Comparison of ENCODE assay signal across 9 mouse cellular contexts in the genomic region with DNA sequence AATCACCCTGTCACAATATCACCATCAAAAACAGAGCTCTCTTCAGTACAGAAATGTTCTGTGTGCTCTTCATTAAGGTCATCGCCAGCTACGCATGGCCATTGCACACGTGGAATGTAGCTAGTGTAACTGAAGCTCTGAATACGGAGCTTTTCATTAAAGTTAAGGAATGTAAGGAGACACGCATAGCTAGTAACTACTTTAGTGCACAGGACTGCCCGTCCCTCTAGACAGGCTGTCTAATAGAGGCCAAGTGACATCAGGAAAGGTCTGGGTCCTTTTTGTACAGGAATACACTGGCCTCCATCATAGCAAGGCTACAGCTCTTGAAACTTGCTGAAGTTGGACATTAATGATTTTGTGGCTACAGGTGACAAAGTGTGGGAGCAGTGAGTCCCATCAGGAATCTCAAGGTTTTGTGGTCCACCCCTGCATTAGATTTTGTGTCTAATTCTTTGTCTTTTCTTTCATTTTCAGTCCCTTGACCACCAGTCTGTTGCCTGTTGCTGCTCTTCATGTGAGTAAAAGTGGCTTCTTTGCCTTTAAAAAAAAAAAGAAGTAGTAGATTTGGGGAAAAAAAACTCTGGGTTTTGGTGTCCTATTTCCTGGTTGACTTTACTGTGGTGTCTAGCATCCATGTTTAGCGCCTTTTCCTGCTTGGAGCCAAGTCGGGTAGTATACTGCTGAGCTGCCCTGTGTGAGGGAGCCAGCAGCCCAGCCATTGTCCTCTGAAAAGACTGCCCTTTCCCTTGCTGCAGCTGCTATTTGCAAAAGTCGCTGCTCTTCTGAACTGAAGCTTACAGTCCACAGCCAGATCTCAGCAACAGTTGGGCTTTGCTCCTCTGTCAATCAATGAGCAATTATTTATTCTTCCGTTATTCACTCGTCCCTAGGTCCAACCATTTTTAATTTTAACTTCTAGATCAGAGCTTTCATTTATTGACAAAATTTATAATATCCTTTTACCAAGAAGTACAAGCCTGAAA.
DNase-seq lines count a peak whose midpoint lies in the region; ATAC-seq and TF ChIP-seq lines count a peak whose summit lies in the region.
"Had no signal": no experiment of that assay in that cellular context is flagged by ENCODE, and none has a peak within 500 bp of the region (broad histone marks: within the 10 kb centered on the region; RNA-seq: fewer than 3 reads in every experiment).

No protein-coding gene starts in this region.

- H3K27ac ChIP-seq in heart, postnatal 0 days (ENCODE audit: low read depth): peak overlapping the region; percentile 56; the same call in 1 of the 2 replicates
- H3K27ac ChIP-seq in kidney, postnatal 0 days: no peak overlapping the region
- H3K27ac ChIP-seq: liver, embryonic 14.5 days had no signal

- TF ChIP-seq EP300 in heart, postnatal 0 days (IDR thresholded peaks at IDR 0.05; ENCODE audit: low read depth): no peak

- peaks cover 21% of the 10 kb centered on the region for H3K4me1 ChIP-seq in heart, postnatal 0 days (ENCODE audit: control insufficient read depth, insufficient read depth)
- H3K4me1 ChIP-seq in kidney, postnatal 0 days (replicated peaks; ENCODE audit: insufficient read depth, low read length): peaks cover 21% of the 10 kb centered on the region; the same call in 1 of the 2 replicates

- ATAC-seq in heart, postnatal 0 days (ENCODE audit: insufficient read depth, low read depth): no peak
- peak; percentile 29; the same call in 1 of the 2 replicates for ATAC-seq in kidney, postnatal 0 days (replicated peaks; ENCODE audit: low FRiP score, low read depth)
- ATAC-seq in megakaryocyte progenitor cell, adult 5-6 weeks (replicated peaks; ENCODE audit: poor library complexity): no peak

- WGBS in heart, postnatal 0 days: 59% methylated on average over 11 of the region's 11 CpGs
- 34% methylated on average over 11 of the region's 11 CpGs for WGBS in kidney, postnatal 0 days

- no peaks in the 10 kb centered on the region for H3K36me3 ChIP-seq in heart, postnatal 0 days (replicated peaks; ENCODE audit: control insufficient read depth, insufficient read depth, low read length)
- H3K36me3 ChIP-seq in kidney, postnatal 0 days (ENCODE audit: insufficient read depth, low read length): no peaks in the 10 kb centered on the region

- no peaks in the 10 kb centered on the region for H3K27me3 ChIP-seq in heart, postnatal 0 days (ENCODE audit: control insufficient read depth, insufficient read depth, low read length)
- H3K27me3 ChIP-seq in kidney, postnatal 0 days (ENCODE audit: insufficient read depth, low read length): no peaks in the 10 kb centered on the region

- H3K4me2 ChIP-seq in heart, postnatal 0 days (ENCODE audit: low read depth, low read length): no peak overlapping the region
- no peak overlapping the region for H3K4me2 ChIP-seq in kidney, postnatal 0 days (ENCODE audit: low read length)

- H3K4me3 ChIP-seq in heart, postnatal 0 days (ENCODE audit: low read depth, low read length): no peak overlapping the region
- H3K4me3 ChIP-seq in kidney, postnatal 0 days (replicated peaks; ENCODE audit: low read depth, low read length): no peak overlapping the region

- no peak overlapping the region for H3K9ac ChIP-seq in heart, postnatal 0 days (replicated peaks; ENCODE audit: low read depth, low read length)
- H3K9ac ChIP-seq in kidney, postnatal 0 days (ENCODE audit: low read depth, low read length): no peak overlapping the region
- H3K9ac ChIP-seq: liver, embryonic 14.5 days had no signal

- DNase-seq in heart, postnatal 0 days (ENCODE audit: low spot score): peak; percentile 14
- DNase-seq in heart, adult 8-10 months (ENCODE audit: low spot score): no peak
- DNase-seq in Muller cell, postnatal 12 days (ENCODE audit: inconsistent ontology term): peak; percentile 73
- peak; percentile 30 for DNase-seq in cerebellum, adult 8-10 months
- peak; percentile 73 for DNase-seq in kidney, postnatal 0 days (ENCODE audit: low spot score)
- no peak for DNase-seq in urinary bladder, postnatal 14 days (ENCODE audit: low spot score)
- DNase-seq: thymus, adult 2 months had no signal

- no peaks in the 10 kb centered on the region for H3K9me3 ChIP-seq in heart, postnatal 0 days (replicated peaks; ENCODE audit: control insufficient read depth, low read length)
- H3K9me3 ChIP-seq in kidney, postnatal 0 days (replicated peaks; ENCODE audit: low read length): no peaks in the 10 kb centered on the region

- no peak for TF ChIP-seq CTCF in heart, postnatal 0 days (IDR thresholded peaks at IDR 0.05; ENCODE audit: low read depth)
- TF ChIP-seq CTCF in kidney, postnatal 0 days (IDR thresholded peaks at IDR 0.05; ENCODE audit: low read depth): no peak

Comparison
In these comparisons a context has a peak if more than half of its experiments do, and no peak if none do; other contexts are left out.
1. DNase-seq: peak in heart, postnatal 0 days (single experiment), Muller cell, postnatal 12 days (single experiment), cerebellum, adult 8-10 months (single experiment) and kidney, postnatal 0 days (single experiment); none in heart, adult 8-10 months (single experiment) and urinary bladder, postnatal 14 days (single experiment).